Mouse (Mus musculus) adrenal gland, adult 18-20 months (tissue): ENCODE data around the gene Dab2ip. TPM values are rescaled to one million over a fixed set of nuclear protein-coding genes. Genes with fewer than 3 reads are reported as not detected.

Experiments
- DNase-seq, 2 experiments: peaks; one replicate each; pipeline ENCODE4 v3.0.0; 2021 to 2022; ENCODE audit warnings: low spot score in 2 of 2
- total RNA-seq, 2 experiments: library from RNA; stranded (reverse); gene quantifications; 1 replicate in 1 of 2; 2 replicates in 1 of 2; pipeline ENCODE4 v1.2.3; 2021

The Dab2ip gene
- total RNA-seq, 2 experiments from 2014 or later: 43.5 to 87.3 TPM

- DNase-seq: no peak
These were observed 221.2 kb downstream of the Dab2ip start for GRCm38 (mm10) chr2:35779266-35779665.

Other genes starting within 250 kb of the Dab2ip start
- 10 to 100 TPM; 46.9 to 80.6 TPM for gene Stom, start 221.3 kb upstream of the Dab2ip start, total RNA-seq
- gene 4930568D16Rik, start 190.5 kb upstream of the Dab2ip start, total RNA-seq: not detected
- not detected for gene 4930402F06Rik, start 161.1 kb upstream of the Dab2ip start, total RNA-seq
- gene Ggta1, start 95.0 kb upstream of the Dab2ip start, total RNA-seq: 1 to 10 TPM; 9.4 to 9.8 TPM